Mouse (Mus musculus) T-helper 2 cell (primary cell): ENCODE results near the gene Smurf1.

ENCODE experiments used
- in situ Hi-C: fragments of 300-600 bp; cut with MboI, MseI; formaldehyde crosslinking; loops from one replicate; pipeline ENCODE4 v1.15.1; 2025; ENCODE audit warnings: high pct_unique_total_duplicates

Gene Smurf1

DNA sequence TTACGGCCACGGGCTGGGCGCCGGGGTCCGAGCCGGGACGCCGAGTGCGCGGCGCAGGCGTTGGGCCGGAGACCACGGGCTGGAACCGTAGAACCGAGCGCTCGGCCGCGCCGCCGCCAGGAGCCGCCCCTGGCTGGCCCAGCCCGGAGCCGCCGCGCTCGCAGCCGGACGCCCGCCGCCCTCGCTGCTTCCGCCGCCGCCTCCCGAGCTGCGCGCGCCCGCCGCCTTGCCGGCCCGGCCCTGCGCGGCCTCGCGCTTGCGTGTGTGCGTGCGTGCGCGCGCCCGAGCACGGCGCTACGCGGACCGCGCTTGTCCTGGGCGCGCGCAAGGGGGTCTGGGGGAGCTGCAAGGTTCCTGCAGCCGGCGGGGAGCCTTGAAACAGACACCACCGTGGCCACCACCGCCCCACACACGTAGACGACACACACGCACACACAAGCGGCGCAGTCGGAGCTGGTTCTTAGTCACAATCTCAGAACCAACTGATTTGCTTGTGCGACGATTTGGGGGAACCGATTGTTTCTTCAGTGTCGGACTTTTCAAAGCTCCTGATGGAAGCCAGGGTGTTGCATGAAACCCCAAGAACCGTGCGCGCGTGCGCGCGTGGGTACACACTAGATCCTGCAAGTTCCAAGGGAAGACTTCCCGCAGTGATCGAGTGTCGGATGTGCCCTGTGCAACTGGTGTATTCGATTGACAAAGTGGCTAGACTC lies at the start of gene Smurf1:
Gene Smurf1, minus strand, starts transcription at position 209 of the 713 bp plus-strand sequence.
- in situ Hi-C loops: loop anchor here (10.0 kb wide), 2 partner anchors 199 to 951 kb away; partner anchors contain the start of genes Ccz1, Cpsf4 and Ptcd1

DNA sequence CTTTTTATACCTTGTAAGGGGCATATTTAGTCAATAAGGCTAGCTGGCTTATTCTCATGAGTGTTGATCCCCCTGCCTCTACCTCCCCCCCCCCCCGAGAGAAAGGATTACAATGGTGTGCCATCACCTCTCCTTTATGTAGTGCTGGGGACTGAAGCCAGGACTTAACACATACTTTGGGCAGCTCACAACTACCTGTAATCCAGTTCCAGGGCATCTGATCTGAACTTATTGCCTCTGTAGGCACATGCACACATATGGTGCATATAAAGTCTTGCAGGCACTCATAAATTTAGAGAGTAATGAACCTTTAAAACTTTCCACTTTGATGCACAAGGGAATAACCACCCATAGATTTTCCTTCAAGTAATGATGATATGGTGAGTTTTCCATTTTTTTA lies 48.6 kb upstream of the Smurf1 start:
- in situ Hi-C loops: loop anchor here (10.0 to 25.0 kb wide), 2 partner anchors 477 to 1239 kb away; partner anchors contain the start of gene Nptx2

DNA sequence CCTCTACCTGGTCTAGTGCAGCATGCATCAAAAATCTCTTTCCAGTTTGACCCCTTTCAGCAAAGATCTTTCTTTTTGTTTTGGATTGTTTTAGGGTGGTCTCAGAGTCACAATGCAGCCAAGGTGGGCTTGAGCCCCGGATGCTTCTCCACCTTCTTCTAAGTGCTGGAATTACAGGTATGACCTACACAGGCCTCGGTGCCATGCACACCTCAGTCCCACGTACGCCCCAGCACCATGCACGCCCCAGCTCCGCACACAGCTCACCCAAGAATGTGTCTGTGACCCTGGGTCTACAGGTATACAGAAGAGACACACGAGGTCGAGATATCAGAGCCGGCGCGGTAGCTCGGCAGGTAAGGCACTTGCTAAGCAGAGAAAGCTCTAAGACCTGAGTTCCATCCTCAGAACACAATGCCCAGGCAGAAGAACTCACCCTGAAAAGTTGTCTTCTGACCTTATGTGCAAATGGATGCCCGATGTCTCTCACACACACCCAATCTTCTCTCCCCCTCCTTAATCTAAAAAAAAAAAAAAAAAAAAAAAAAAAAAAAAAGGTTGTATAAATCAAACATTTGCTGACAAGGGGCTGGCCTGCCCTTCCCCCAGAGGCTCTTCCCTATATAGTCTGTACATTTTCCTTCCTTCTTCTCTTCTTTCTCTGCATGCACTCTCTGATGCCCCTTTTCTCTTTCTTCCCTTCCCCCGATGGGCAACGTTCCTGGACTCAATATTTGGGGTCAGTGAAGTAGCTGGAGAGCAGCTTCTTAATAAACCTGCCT lies 43.4 kb upstream of the Smurf1 start:
- in situ Hi-C loops: loop anchor here (25.0 kb wide), 1 partner anchor 472 kb away; the partner anchor contains the start of gene Nptx2

DNA sequence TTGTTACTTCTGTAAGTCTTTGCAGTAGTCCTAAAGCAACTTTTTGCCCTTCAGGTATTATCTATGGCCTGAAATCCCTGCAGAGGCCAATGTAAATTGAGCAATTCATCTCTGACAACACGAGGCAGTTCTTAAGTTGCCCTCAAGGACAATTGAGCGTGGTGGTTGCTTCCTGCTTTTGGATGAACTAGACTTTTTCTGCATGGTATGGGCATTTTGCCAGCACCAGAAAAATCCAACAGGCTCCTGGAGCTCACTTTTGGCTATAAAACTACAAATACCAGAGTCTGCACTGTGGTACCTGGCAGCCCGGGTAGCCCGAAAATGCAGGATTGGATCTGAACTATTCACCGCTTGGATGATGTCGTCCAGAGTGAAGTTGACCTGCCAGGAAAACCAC lies 39.9 kb upstream of the Smurf1 start:
- in situ Hi-C loops: loop anchor here (25.0 kb wide), 1 partner anchor 468 kb away; the partner anchor contains the start of gene Nptx2

DNA sequence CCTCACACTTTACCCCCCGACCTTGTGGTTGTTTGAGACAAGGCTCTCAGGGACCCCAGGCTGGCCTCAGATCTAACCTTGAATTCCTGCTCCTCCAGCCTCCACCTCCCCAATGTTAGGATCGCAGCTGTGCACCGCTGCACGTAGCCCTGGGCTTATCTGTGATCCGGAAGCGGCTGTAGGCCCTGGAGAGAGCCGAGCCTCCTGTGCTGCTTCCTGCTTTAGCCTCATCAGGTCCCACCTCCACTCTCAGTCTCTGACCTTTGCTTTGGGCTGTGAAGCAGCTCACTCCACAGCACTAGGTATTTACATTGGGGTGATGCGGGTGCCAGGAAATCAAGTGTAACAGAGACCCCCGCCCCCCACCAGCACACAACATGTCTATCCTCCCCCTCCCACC lies 38.8 kb upstream of the Smurf1 start:
- in situ Hi-C loops: loop anchor here (25.0 kb wide), 1 partner anchor 467 kb away; the partner anchor contains the start of gene Nptx2

DNA sequence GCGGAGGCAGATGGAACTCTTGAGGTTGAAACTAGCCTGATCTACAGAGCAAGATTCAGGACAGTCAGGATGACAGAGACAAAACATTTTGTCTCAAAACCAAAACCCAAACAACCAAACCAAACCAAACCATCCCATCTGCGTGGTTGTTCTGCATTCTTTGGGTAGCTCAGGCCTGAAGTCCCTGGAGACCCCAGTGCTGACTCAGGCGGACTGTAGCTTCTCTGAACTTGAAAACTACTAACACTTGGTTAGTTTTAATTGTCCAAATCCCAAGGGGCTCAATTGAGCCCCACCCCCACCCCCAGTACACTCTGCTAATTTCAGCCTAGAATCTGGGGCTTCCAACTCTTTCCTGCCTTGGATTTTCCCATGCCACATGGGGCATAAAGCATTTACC lies 37.7 kb upstream of the Smurf1 start:
- in situ Hi-C loops: loop anchor here (25.0 kb wide), 1 partner anchor 466 kb away; the partner anchor contains the start of gene Nptx2

DNA sequence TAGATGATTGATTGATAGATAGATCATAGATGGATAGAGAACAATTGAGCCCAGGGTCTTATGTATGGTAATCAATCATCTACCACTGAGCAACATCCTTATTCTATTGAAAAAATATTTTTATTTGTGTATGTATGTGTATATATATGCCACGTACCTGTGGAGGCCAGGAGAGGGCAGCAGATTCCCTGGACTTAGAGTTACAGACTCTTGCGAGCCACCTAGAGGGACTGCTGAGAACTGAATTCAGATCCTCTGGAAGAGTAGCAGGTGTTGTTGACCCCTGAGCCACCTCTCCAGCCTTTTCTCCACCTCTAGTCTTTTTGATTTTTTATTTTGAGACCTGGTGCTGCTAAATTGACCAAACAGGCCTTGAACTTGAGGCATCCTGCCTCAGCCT lies 32.8 kb upstream of the Smurf1 start:
- in situ Hi-C loops: no loop called here

DNA sequence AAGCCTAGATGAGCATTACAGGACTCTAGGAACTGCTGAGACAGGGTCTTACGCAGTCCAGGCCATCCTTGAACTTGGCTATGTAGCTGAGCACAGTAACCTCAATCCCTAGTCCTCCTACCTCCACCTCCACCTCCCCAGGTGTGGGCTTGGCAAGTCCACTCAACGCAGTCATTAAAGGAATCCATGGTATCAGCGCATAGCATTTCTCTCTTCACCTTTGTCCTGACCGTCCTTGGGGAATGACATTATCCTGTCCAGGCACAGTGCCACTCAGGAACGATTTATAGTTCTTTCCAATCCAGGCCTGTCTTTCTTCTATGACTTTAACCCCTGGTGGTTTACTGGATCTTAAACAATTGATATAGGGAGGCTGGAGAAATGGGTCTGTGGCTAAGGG lies 24.8 kb upstream of the Smurf1 start:
- in situ Hi-C loops: no loop called here

DNA sequence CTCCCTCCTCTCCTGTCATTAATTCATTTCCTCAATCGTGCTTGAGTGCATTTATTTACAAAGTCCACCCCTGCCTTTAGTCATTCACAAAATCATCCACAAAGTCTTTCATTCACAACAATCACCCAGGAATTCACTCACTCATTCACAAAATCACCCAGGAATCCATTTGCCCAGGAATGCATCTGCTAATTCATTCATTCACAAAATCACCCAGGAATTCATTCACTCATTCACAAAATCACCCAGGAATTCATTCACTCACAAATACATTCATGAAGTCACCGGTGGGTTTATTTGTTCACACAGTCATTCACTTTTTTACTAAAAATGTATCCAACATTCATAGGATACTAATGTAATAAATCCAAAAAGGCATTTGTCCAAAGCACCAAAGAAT lies 24.4 kb upstream of the Smurf1 start:
- in situ Hi-C loops: no loop called here

DNA sequence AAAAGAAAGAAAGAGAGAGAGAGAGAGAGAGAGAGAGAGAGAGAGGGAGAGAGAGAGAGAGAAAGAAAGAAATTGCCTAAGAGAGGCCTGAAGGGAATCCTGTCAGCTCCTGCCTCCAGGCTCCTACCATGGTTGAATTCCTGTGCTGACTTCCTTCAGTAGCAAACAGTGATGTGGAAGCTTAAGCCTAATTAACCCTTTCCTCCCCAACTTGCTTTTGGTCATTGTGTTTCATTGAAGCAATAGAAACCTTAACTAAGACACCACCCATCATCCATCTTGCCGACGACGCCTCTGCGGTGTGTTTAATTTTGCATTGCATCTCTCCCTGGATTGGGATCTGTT lies 23.4 kb upstream of the Smurf1 start:
- in situ Hi-C loops: no loop called here

DNA sequence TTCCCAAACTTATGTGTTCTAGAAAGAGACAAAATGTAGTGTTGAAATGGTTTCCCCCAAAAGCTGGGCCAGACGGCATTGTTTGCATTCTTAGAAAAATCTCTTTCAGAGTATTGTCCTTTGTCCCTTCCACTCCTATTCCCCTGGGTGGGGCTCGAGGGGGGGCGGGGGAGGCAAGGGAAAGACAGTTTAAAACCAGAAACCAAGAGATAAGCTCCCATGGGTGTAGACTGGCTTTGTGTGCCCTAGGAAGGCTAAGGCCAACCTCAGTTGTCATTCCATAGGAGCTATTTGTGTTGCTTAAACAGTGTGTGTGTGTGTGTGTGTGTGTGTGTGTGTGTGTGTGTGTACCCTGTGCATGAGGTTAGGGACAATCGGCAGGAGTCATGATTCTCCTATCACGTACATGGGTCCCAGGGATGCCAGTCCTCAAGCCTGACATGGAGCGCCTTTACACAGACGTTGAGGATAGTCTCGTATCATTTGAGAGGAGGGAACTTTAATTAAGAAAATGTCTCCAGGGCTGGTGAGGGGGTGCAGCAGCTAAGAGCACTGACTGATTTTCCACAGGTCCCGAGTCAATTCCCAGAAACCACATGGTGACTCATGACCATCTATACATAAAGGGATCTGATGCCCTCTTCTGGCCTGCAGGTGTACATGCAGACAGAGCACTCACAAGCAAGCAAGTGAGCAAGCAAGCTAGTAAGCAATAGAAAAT lies 22.9 kb upstream of the Smurf1 start:
- in situ Hi-C loops: no loop called here

DNA sequence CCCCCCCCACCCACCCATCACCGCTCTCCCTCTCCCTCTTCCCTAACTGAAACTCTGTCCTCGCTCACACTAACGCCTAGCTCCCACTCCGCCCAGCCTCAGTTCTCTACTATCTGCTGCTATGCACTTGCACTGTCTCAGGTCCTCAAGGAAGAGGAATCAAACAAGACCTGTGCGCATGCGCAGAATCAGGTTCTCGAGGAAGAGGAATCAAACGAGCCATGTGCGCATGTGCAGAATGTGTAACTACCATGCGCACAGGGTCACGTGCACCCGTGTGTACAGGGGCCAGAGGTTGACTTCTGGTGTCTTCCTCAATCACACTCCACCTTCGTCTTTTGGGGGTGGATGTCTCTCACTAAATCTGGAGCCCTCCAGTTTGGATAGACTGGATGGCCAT lies 21.9 kb upstream of the Smurf1 start:
- in situ Hi-C loops: no loop called here

DNA sequence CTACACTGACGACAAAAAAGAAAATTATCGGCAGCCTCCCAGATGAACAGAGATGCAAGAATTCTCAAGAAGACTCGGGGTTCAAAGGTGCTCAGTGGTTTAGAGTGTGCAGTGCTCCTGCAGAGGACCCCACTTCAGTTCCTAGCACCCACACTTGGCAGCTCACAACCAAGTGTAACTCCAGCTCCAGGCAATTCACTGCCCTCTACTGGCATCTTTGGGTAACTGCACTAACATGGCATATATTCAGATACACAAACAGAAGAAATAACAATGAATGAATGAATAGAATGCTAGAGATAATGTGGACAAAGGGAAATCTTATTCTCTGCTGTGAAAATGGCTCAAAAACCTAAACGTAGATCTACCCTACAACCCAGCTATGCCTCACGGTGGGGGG lies 19.2 kb upstream of the Smurf1 start:
- in situ Hi-C loops: no loop called here

DNA sequence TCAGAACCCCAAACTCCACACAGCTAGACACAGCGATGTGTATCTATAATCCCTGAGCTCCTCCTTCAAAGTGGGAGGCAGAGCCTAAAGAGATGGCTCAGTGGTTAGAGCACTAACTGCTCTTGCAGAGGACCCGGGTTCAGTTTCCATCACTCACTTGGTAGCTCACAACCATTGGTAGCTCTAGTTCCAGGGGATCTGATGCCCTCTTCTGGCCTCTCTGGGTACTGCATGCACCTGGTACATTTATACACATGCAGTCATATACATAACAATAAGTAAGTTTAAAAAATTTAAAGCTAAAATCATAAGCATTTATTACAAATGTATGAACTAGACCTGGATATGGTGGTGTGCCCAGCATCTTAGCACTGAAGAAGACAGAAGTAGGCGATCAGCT lies 17.6 kb upstream of the Smurf1 start:
- in situ Hi-C loops: no loop called here

DNA sequence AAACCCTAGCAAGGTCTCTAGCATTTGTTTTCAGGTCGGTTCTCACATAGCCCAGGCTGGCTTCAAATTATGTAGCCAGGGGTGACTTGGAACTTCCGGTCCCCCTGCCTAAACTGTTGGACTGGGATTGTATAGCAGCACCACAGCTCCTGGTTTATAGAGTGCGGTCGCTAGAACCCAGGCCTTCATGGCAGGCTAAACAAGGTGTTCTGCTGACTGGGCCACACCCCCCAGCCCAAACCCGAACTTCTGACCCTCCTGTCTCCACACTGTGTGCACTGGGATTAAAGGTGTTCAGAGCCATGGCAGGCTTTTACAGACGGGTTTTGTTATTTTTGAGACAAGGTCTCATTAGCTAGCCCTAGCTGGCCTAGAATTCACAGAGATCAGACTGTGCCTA lies 13.5 kb upstream of the Smurf1 start:
- in situ Hi-C loops: no loop called here

DNA sequence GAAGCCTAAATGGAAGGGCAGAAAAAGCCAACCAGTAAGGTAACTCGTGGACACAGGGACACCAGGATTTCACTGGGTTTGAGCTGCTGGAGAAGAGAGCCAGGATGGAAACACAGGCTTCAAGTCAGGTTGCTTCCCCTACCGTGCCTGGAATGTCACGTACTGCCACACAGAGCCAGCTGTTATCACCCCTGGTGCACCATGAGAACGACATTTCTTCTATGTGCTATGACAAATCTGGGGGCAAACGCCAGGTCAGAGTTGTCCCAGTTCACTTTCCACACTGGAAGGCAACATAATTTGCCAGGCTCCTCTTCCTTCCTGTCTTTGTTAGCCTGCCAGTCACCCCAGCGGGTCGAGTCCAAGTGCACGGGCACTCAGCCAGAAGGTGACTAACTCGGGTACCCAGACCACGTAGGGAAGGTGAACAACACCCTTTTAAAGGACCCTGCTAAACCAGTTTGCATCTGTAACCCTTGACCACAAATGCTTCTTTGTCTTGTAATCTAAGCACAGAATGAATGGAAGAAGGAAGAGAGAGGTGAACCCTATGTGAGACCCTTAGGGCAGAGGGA lies 13.0 kb upstream of the Smurf1 start:
- in situ Hi-C loops: no loop called here

DNA sequence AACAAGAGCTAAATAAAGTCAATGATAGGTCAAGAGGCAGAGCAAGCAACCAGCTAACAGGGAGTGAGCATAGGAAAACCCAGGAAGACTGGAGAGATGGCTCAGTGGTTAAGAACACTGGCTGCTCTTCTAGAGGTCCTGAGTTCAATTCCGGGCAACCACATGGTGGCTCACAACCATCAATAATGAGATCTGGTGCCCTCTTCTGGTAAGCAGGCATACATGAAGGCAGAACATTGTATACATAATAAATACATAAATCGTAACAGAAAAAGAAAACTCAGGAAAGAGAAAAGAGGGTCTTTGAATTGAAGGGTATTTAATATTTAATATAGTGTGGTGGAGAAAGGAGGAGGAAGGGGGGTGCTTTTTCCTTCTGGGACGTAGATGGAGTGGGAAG lies 5.6 kb upstream of the Smurf1 start:
- in situ Hi-C loops: no loop called here

DNA sequence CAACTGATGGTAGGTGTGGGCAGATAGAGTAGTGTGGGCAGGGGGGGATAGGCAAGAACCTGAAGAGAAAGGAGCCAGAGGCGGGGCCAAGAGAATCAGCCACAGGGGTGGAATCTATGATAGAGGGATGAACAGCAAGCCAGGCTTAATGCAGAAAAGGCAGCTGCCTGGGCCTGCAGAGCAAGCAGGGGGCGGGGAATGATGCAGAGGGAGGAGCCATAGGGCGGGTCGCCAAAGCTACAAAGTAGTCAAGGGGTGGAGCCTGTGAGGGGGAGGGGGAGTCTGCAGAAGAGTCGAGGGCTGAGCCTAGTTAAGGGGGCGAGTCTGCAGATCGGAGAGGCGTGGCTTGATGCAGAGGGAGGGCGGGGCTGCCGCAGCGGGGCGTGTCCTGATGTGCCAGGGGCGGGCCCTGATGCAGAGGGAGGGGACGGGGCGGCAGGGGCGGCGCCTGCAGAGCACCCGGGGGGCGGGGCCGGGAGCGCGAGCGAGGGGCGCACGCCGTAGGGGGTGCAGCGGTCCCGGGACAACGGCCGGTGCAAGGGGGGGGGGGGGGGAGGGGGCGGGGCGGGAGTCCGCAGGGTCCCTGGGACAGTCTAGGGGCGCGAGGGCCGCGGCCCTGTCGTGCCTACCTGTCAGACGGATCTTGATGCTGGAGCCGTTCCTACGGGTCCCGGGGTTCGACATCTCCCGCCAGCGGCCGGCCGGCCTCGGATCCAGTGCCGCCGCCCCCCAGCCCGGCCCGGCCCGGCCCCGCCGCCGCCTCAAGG lies 592 bp downstream of the Smurf1 start:
- in situ Hi-C loops: loop anchor here (10.0 kb wide), 2 partner anchors 200 to 950 kb away; partner anchors contain the start of genes Ccz1, Cpsf4 and Ptcd1

DNA sequence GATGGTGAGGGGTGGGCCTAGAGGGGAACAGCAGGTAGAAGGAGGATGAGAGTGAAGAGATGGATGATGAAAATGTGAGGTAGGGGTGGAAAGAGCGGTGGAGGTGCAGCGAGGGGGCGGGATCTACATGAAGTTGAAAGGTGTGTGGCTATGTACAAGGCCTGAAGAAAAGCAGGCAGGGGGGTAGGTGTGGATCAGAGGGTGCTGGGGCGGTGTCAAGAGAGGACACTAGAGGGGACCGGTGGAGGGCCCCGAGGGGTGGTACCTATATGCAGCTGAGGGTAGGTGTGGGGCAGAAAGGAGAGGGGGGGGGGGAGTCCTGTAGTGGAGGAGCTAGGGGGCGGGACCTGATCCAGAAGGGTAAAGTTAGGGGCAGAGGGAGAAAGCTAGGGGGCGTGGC lies 1.2 kb downstream of the Smurf1 start:
- in situ Hi-C loops: loop anchor here (10.0 kb wide), 2 partner anchors 200 to 950 kb away; partner anchors contain the start of genes Ccz1, Cpsf4 and Ptcd1

DNA sequence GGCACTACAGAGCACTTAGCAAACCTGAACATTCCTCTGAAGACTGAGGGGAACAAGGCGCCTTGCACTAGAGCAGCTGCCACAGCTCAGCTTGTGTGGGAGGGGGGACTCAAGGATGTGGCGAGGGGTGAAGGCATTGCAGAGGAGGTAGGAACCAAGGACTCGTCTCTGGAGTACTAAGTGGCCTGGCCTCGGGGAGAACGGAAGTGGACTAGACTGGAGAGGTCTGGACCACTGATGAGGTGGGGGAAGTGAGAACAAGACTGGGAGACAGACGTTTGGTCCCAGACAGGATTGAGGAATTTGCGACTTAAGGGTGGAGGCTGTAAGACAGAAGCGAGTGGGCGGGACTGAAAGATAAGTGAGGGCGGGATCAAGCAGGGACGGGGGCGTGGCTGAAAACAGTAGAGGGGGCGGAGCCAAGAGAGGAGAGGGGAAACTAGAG lies 1.8 kb downstream of the Smurf1 start:
- in situ Hi-C loops: loop anchor here (10.0 kb wide), 2 partner anchors 201 to 949 kb away; partner anchors contain the start of genes Ccz1, Cpsf4 and Ptcd1

DNA sequence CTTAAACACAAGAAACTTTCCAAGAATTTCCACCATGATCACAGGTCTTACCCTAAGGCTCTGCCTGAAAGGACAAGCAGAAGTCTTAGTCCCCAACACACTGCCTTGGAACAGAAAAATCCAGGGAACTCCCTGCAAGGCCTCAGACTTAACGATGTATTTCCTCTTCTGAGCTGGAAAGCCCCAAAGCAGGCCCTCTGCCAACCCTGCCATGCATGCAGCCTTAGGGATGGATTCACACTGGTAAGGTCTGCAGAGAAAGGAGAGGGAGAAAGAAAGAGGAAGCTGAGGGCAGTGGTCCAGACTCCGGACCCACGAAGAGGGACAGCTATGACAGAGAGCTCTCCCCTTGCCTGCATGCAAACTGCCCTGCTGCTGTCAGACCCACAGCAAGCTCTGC lies 2.2 kb downstream of the Smurf1 start:
- in situ Hi-C loops: loop anchor here (10.0 kb wide), 2 partner anchors 201 to 949 kb away; partner anchors contain the start of genes Ccz1, Cpsf4 and Ptcd1
